Comparison of ENCODE assay signal across 16 mouse cellular contexts in genomic region chr11:117145451-117146117, GRCm38 (mm10). TPM values are rescaled to one million over a fixed set of nuclear protein-coding genes. Genes with fewer than 3 reads are reported as not detected.
A peak's percentile ranks its signal among the peaks of the same experiment; 100 is the strongest.
DNase-seq lines count a peak whose midpoint lies in the region; ATAC-seq and TF ChIP-seq lines count a peak whose summit lies in the region.
"Had no signal": no experiment of that assay in that cellular context is flagged by ENCODE, and none has a peak within 500 bp of the region (broad histone marks: within the 10 kb centered on the region; RNA-seq: fewer than 3 reads in every experiment).

No protein-coding gene starts in this region.

- TF ChIP-seq EP300 in heart, adult 2 months (IDR thresholded peaks at IDR 0.05; ENCODE audit: insufficient read depth, low read depth, low read length), result no peak

- no peak overlapping the region for H3K27ac ChIP-seq in heart, adult 2 months
- H3K27ac ChIP-seq: embryonic facial prominence, embryonic 13.5 days; forebrain, embryonic 13.5 days; hindbrain, embryonic 12.5 days; limb, embryonic 10.5 days had no signal

- no peak for DNase-seq in heart, adult 2 months
- no peak for DNase-seq in heart, postnatal 10 days
- no peak for DNase-seq in lung, adult 2 months
- no peak for DNase-seq in lung, postnatal 36 days
- DNase-seq in brain, adult 2 months (ENCODE audit: low read depth, low spot score), result peak; percentile 35
- no peak for DNase-seq in adrenal gland, postnatal 36 days
- DNase-seq: cerebellum, postnatal 25 days; gastrocnemius, postnatal 10 days; right cerebral cortex, adult 18-20 months had no signal

- no peaks in the 10 kb centered on the region for H3K36me3 ChIP-seq in heart, adult 2 months (ENCODE audit: control insufficient read depth, insufficient read depth, low read length)
- H3K36me3 ChIP-seq in E14TG2a.4 (ENCODE audit: insufficient read depth, low read length), result peaks cover 97% of the 10 kb centered on the region

- WGBS in heart, adult 2 months, result 91% methylated on average over 14 of the region's 14 CpGs
- WGBS in lung, adult 2 months, result 90% methylated on average over 14 of the region's 14 CpGs

- no peak overlapping the region for H3K4me3 ChIP-seq in heart, adult 2 months
- no peak overlapping the region for H3K4me3 ChIP-seq in lung, adult 2 months (replicated peaks; ENCODE audit: extremely low read depth, low read depth, low read length)
- H3K4me3 ChIP-seq in E14TG2a.4 (replicated peaks; ENCODE audit: low read length), result peak overlapping the region; percentile 14; the same call in 1 of the 2 replicates
- H3K4me3 ChIP-seq: embryonic facial prominence, embryonic 13.5 days; forebrain, embryonic 13.5 days; heart, embryonic 12.5 days; hindbrain, embryonic 12.5 days; limb, embryonic 10.5 days had no signal

- H3K9ac ChIP-seq in heart, adult 2 months (ENCODE audit: low read depth, low read length), result no peak overlapping the region
- H3K9ac ChIP-seq: embryonic facial prominence, embryonic 13.5 days; forebrain, embryonic 13.5 days; heart, embryonic 12.5 days; hindbrain, embryonic 12.5 days had no signal

- H3K27me3 ChIP-seq in heart, adult 2 months (ENCODE audit: control insufficient read depth, insufficient read depth, low read length), result no peaks in the 10 kb centered on the region
- H3K27me3 ChIP-seq in E14TG2a.4 (ENCODE audit: insufficient read depth, low read length), result no peaks in the 10 kb centered on the region
- H3K27me3 ChIP-seq: embryonic facial prominence, embryonic 13.5 days; forebrain, embryonic 13.5 days; heart, embryonic 12.5 days; hindbrain, embryonic 12.5 days had no signal

- TF ChIP-seq CTCF in heart, adult 2 months (IDR thresholded peaks at IDR 0.05), result peak; percentile 69
- TF ChIP-seq CTCF in lung, adult 2 months (IDR thresholded peaks at IDR 0.05; ENCODE audit: insufficient read depth, low read length), result peak; percentile 46
- peak; percentile 58 for TF ChIP-seq CTCF in E14TG2a.4 (conservative IDR thresholded peaks at IDR 0.05; ENCODE audit: low read length)

- H3K79me2 ChIP-seq in heart, adult 2 months (replicated peaks; ENCODE audit: control insufficient read depth, insufficient read depth, low read length), result peaks cover 7% of the 10 kb centered on the region

- intact Hi-C loops in heart, adult 2 months (cut with DNase I), result loop anchor here (2.0 kb wide), 1 partner anchor 15 kb away; no protein-coding TSS in a partner anchor
- intact Hi-C loops in heart, postnatal 10 days (cut with DNase I), result loop anchor here (2.0 kb wide), 1 partner anchor 65 kb away; no protein-coding TSS in a partner anchor

- no peak for TF ChIP-seq POLR2A in heart, adult 2 months (IDR thresholded peaks at IDR 0.05; ENCODE audit: insufficient read depth, low read depth, low read length)
- TF ChIP-seq POLR2A in lung, adult 2 months (IDR thresholded peaks at IDR 0.05; ENCODE audit: borderline replicate concordance, extremely low read depth, low read depth, low read length), result no peak

- no peak for ATAC-seq in erythroid progenitor cell, adult 5-6 weeks (replicated peaks; ENCODE audit: low FRiP score, poor library complexity, severe bottlenecking)
- ATAC-seq: forebrain, embryonic 13.5 days had no signal

- no peaks in the 10 kb centered on the region for H3K9me3 ChIP-seq in E14TG2a.4 (ENCODE audit: low read length)
- H3K9me3 ChIP-seq: embryonic facial prominence, embryonic 13.5 days; forebrain, embryonic 13.5 days; heart, embryonic 12.5 days; hindbrain, embryonic 12.5 days; limb, embryonic 10.5 days had no signal

- H3K4me1 ChIP-seq in heart, adult 2 months (ENCODE audit: control insufficient read depth, insufficient read depth, low read length), result peaks cover 8% of the 10 kb centered on the region
- H3K4me1 ChIP-seq in lung, adult 2 months (ENCODE audit: control insufficient read depth, insufficient read depth, low read length), result 0 out of 2 replicates have a peak, but pooled peaks cover 2% of the 10 kb centered on the region
- H3K4me1 ChIP-seq in E14TG2a.4 (replicated peaks; ENCODE audit: low read depth, low read length), result peaks cover 76% of the 10 kb centered on the region
- H3K4me1 ChIP-seq: embryonic facial prominence, embryonic 13.5 days had no signal

RNA-seq across cellular contexts. Expression of gene Sec14l1, which starts 30.6 kb away (rescaled TPM):
- total RNA-seq in heart, adult 2 months (2021), result 10 to 100 TPM; 65.4 to 89.5 TPM
- polyA plus RNA-seq in heart, adult 2 months (2012; rRNA removed), result 71.5 and 83.9 TPM in 2 replicates
- 10 to 100 TPM; 79.2 to 91.1 TPM for total RNA-seq in heart, postnatal 10 days (2021)
- 123 and 133 TPM in 2 replicates for polyA plus RNA-seq in lung, adult 2 months (2012; rRNA removed)
- total RNA-seq in erythroid progenitor cell, adult 5-6 weeks (2015; ENCODE audit: low replicate concordance), result 27.4 and 32.3 TPM in 2 replicates
- total RNA-seq in erythroid progenitor cell, adult 5-6 weeks (2017; ENCODE audit: low replicate concordance), result 41.3 and 44.3 TPM in 2 replicates
- 100 to 1,000 TPM; 132 to 163 TPM for total RNA-seq in adrenal gland, postnatal 36 days (2021)

RNA-seq across cellular contexts. Expression of gene Sept9, which starts 53.9 kb away (rescaled TPM):
- total RNA-seq in heart, adult 2 months (2021), result 10 to 100 TPM; 28.2 to 31.9 TPM
- 15.9 and 17.4 TPM in 2 replicates for polyA plus RNA-seq in heart, adult 2 months (2012; rRNA removed)
- 10 to 100 TPM; 70.0 to 71.1 TPM for total RNA-seq in heart, postnatal 10 days (2021)
- polyA plus RNA-seq in lung, adult 2 months (2012; rRNA removed), result 35.1 and 41.4 TPM in 2 replicates
- total RNA-seq in erythroid progenitor cell, adult 5-6 weeks (2015; ENCODE audit: low replicate concordance), result 15.1 and 20.5 TPM in 2 replicates
- total RNA-seq in erythroid progenitor cell, adult 5-6 weeks (2017; ENCODE audit: low replicate concordance), result 16.0 and 18.6 TPM in 2 replicates
- total RNA-seq in adrenal gland, postnatal 36 days (2021), result 100 to 1,000 TPM; 117 to 134 TPM
